Mouse (Mus musculus) forebrain, embryonic 15.5 days (tissue): Measurements from ENCODE around the gene Stom. TPM values are rescaled to one million over a fixed set of nuclear protein-coding genes. Genes with fewer than 3 reads are reported as not detected.

Experiments
- ATAC-seq: fragments of 200-750 bp; cut with Nextera tagmentation; replicated peaks from 2 replicates; pipeline ENCODE4 v1.8.0; 2017; ENCODE audit warnings: mild to moderate bottlenecking, moderate TSS enrichment, moderate library complexity
- H3K27ac ChIP-seq: fragments of 300-500 bp; sonication (generic); replicated peaks from 2 replicates; pipeline ENCODE4 v1.5.1; 2015; ENCODE audit warnings: mild to moderate bottlenecking, inconsistent platforms
- H3K27me3 ChIP-seq: fragments of 300-500 bp; sonication (generic); 2 replicates; pipeline ENCODE4 v1.6.1; 2015; ENCODE audit warnings: inconsistent platforms
- H3K36me3 ChIP-seq: fragments of 300-500 bp; sonication (generic); 2 replicates; pipeline ENCODE4 v1.6.1; 2015; ENCODE audit warnings: mild to moderate bottlenecking, inconsistent platforms
- H3K4me1 ChIP-seq: fragments of 300-500 bp; sonication (generic); 2 replicates; pipeline ENCODE4 v1.6.1; 2015; ENCODE audit warnings: inconsistent platforms
- H3K4me2 ChIP-seq: fragments of 300-500 bp; sonication (generic); replicated peaks from 2 replicates; pipeline ENCODE4 v1.6.1; 2015; ENCODE audit warnings: mild to moderate bottlenecking, inconsistent platforms
- H3K4me3 ChIP-seq: fragments of 300-500 bp; sonication (generic); 2 replicates; pipeline ENCODE4 v1.5.1; 2015; ENCODE audit warnings: mild to moderate bottlenecking, inconsistent platforms
- H3K9ac ChIP-seq: fragments of 300-500 bp; sonication (generic); replicated peaks from 2 replicates; pipeline ENCODE4 v1.6.1; 2015; ENCODE audit warnings: mild to moderate bottlenecking, inconsistent platforms
- H3K9me3 ChIP-seq: fragments of 300-500 bp; sonication (generic); 2 replicates; pipeline ENCODE4 v1.6.1; 2016; ENCODE audit warnings: inconsistent platforms
- WGBS: fragments of 180-500 bp; shearing (Covaris S2); methylation state at CpG from one replicate; pipeline ENCODE4 v1.1.7; 2015; ENCODE audit warnings: mixed read lengths; 5-methylcytosine and 5-hydroxymethylcytosine counted together
- polyA plus RNA-seq: library from polyadenylated mRNA; unstranded; fragments of >200 nt; fragmentation: Nextera tagmentation; extraction: Ambion mirVana; gene quantifications from 2 replicates; pipeline ENCODE4 v1.2.1, GENCODE M21; 2015

Stom gene
- polyA plus RNA-seq, 1 experiment from 2014 or later, result 10.9 TPM

GRCm38 (mm10) chr2:35317604-35318003, 19.2 kb downstream of the Stom start:
- no peak overlapping the region for H3K9ac ChIP-seq
- H3K4me3 ChIP-seq, result no peak overlapping the region
- peaks cover 9% of the 10 kb centered on the region for H3K4me1 ChIP-seq
- no peaks in the 10 kb centered on the region for H3K36me3 ChIP-seq
- ATAC-seq, result no peak
- no peaks in the 10 kb centered on the region for H3K9me3 ChIP-seq
- H3K27me3 ChIP-seq, result no peaks in the 10 kb centered on the region
- WGBS, result 77% methylated on average over 4 of the region's 4 CpGs
- no peak overlapping the region for H3K27ac ChIP-seq
- H3K4me2 ChIP-seq, result no peak overlapping the region

GRCm38 (mm10) chr2:35314300-35314699, 22.5 kb downstream of the Stom start:
- H3K9me3 ChIP-seq, result no peaks in the 10 kb centered on the region
- no peaks in the 10 kb centered on the region for H3K4me1 ChIP-seq
- H3K36me3 ChIP-seq, result no peaks in the 10 kb centered on the region
- no peak for ATAC-seq
- H3K27me3 ChIP-seq, result no peaks in the 10 kb centered on the region
- no peak overlapping the region for H3K9ac ChIP-seq
- WGBS, result 25% methylated on average over 3 of the region's 3 CpGs
- no peak overlapping the region for H3K4me3 ChIP-seq
- no peak overlapping the region for H3K27ac ChIP-seq
- no peak overlapping the region for H3K4me2 ChIP-seq

GRCm38 (mm10) chr2:35309906-35310493, 26.8 kb downstream of the Stom start:
- H3K27ac ChIP-seq, result no peak overlapping the region
- H3K4me2 ChIP-seq, result no peak overlapping the region
- H3K27me3 ChIP-seq, result no peaks in the 10 kb centered on the region
- no peaks in the 10 kb centered on the region for H3K36me3 ChIP-seq
- no peak for ATAC-seq
- H3K9ac ChIP-seq, result no peak overlapping the region
- WGBS, result 92% methylated on average over 4 of the region's 4 CpGs
- no peaks in the 10 kb centered on the region for H3K4me1 ChIP-seq
- H3K9me3 ChIP-seq, result no peaks in the 10 kb centered on the region
- no peak overlapping the region for H3K4me3 ChIP-seq

DNA sequence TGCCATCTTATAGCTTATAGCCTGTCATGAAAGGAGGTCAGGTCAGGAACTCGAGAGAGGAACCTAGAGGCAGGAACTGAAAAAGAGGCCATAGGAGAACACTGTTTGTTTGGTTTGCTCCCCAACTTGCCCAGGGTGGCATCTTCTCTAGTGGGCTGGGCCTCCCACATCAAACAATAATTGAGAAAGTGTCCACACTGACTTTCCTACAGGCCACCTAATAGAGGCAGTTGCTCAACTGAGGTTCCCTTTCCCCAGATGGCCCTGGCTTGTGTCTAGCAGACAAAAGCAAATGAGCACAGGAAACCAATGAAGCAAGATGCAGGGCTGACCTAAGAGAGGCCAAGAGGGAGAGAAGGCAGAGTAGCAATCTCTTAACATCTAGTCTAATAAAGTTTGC, 28.6 kb downstream of the Stom start:
- H3K4me1 ChIP-seq, result no peaks in the 10 kb centered on the region
- no peaks in the 10 kb centered on the region for H3K27me3 ChIP-seq
- 60% methylated on average over 1 of the region's 1 CpGs for WGBS
- no peaks in the 10 kb centered on the region for H3K9me3 ChIP-seq
- H3K36me3 ChIP-seq, result no peaks in the 10 kb centered on the region
- no peak overlapping the region for H3K9ac ChIP-seq
- H3K4me2 ChIP-seq, result no peak overlapping the region
- no peak overlapping the region for H3K4me3 ChIP-seq
- no peak overlapping the region for H3K27ac ChIP-seq
- ATAC-seq, result no peak

DNA sequence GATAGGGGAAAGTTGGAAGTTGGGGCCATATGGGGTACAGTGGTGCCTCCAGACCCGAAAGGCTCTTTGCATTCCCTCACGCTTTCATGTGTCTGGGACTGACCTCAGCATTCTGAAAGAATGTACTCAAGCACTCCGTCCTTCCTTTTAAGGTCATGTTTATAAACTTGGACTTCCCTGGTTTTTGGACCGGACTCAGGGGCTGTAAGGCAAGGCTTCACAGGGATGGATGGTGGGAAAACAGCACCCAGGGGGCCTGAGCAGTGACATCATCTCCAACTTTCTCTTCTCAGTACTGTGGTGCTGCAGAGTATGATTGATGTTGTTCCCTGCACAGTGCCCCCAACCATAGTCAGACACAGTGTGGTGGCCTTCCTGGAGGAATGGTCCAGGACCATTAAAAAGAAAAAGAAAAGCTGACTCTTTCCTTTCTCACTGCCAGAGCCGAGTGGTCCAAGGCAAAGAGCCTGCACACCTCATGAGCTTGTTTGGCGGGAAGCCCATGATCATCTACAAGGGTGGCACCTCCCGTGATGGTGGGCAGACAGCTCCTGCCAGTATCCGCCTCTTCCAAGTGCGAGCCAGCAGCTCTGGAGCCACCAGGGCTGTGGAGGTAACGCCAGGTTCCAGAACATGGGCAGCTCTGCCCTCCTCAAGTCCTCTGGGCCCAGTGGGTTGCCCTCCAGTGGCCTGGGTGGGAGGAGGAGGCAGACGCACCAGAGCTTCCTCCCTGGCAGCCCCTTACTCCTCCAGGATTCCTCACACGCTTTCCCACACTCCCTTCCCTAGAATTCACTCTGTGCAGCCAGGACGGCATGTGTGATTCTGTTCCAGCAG, 34.5 kb downstream of the Stom start:
- Histone ChIP-seq H3K9me3 (no peaks in the 10 kb centered on the region), H3K4me3 (no peak overlapping the region), H3K4me1 (no peaks in the 10 kb centered on the region), H3K27ac (no peak overlapping the region), H3K9ac (no peak overlapping the region), H3K4me2 (no peak overlapping the region), H3K27me3 (no peaks in the 10 kb centered on the region), H3K36me3 (no peaks in the 10 kb centered on the region)
- 84% methylated on average over 13 of the region's 13 CpGs for WGBS
- ATAC-seq, result no peak

GRCm38 (mm10) chr2:35299437-35299836, 37.3 kb downstream of the Stom start:
- WGBS, result 92% methylated on average over 2 of the region's 2 CpGs
- no peak for ATAC-seq
- no peaks in the 10 kb centered on the region for H3K27me3 ChIP-seq

GRCm38 (mm10) chr2:35297703-35298332, 39.0 kb downstream of the Stom start:
- H3K9me3 ChIP-seq, result no peaks in the 10 kb centered on the region
- 29% methylated on average over 15 of the region's 15 CpGs for WGBS

More at GRCm38 (mm10) chr2:35299437-35299836, 37.3 kb downstream of the Stom start:
- H3K36me3 ChIP-seq, result no peaks in the 10 kb centered on the region
- no peak overlapping the region for H3K4me2 ChIP-seq
- no peak overlapping the region for H3K27ac ChIP-seq
- H3K4me3 ChIP-seq, result no peak overlapping the region
- H3K4me1 ChIP-seq, result no peaks in the 10 kb centered on the region
- no peak overlapping the region for H3K9ac ChIP-seq
- H3K9me3 ChIP-seq, result no peaks in the 10 kb centered on the region

GRCm38 (mm10) chr2:35293291-35293690, 43.5 kb downstream of the Stom start:
- H3K36me3 ChIP-seq, result no peaks in the 10 kb centered on the region
- H3K9me3 ChIP-seq, result no peaks in the 10 kb centered on the region
- no peak for ATAC-seq
- no peak overlapping the region for H3K4me2 ChIP-seq
- no peak overlapping the region for H3K27ac ChIP-seq
- no peak overlapping the region for H3K9ac ChIP-seq
- H3K4me1 ChIP-seq, result no peaks in the 10 kb centered on the region
- H3K4me3 ChIP-seq, result no peak overlapping the region
- WGBS, result 94% methylated on average over 8 of the region's 8 CpGs
- no peaks in the 10 kb centered on the region for H3K27me3 ChIP-seq

More at GRCm38 (mm10) chr2:35297703-35298332, 39.0 kb downstream of the Stom start:
- H3K4me3 ChIP-seq, result no peak overlapping the region
- no peaks in the 10 kb centered on the region for H3K4me1 ChIP-seq
- no peak overlapping the region for H3K9ac ChIP-seq
- H3K27ac ChIP-seq, result no peak overlapping the region
- no peaks in the 10 kb centered on the region for H3K27me3 ChIP-seq
- no peak overlapping the region for H3K4me2 ChIP-seq
- H3K36me3 ChIP-seq, result no peaks in the 10 kb centered on the region
- peak; percentile 69 for ATAC-seq

DNA sequence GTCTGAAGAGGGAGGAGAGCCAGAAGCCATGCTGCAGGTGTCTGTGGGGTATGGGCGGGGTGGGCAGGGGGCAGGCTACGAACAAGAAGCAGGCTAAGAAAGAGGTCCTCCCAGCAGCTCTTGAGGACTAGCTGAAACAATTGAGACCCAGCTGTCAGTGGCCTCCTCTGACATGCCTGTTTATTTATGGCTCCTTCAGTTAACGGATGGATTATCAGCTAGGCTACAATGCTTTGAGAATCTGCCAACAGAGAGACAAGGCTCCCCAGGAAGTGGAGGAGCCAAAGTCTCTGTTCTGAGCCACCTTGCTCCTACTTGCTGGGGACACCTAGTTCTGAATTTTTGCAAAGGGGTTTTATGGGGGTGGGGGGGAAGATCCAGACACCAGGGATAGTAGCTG, 44.1 kb downstream of the Stom start:
- ATAC-seq, result no peak
- Histone ChIP-seq H3K4me2 (no peak overlapping the region), H3K4me1 (no peaks in the 10 kb centered on the region), H3K36me3 (no peaks in the 10 kb centered on the region), H3K27me3 (no peaks in the 10 kb centered on the region), H3K4me3 (no peak overlapping the region), H3K27ac (no peak overlapping the region), H3K9ac (no peak overlapping the region), H3K9me3 (no peaks in the 10 kb centered on the region)
- WGBS, result 68% methylated on average over 3 of the region's 3 CpGs

DNA sequence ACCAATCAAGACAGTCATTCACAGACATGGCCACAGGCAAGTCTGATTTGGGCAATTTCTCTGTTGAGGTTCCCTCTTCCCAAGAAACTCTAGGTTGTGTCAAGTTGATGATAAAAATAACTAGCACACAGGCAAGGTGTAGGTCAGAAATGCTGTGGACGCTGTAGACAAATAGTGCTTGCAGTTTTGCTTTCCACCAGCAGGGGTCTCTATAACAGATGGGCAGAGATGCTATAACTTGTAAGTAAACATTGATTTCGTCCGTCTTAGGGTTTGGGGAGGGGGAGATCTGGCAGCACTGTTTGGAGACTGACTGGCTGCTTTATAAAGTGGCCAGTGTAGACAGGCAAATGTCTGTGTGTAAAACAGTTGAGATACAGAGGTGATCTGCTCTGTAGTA, 44.9 kb downstream of the Stom start:
- Histone ChIP-seq H3K9ac (no peak overlapping the region), H3K4me3 (no peak overlapping the region), H3K27ac (no peak overlapping the region), H3K9me3 (no peaks in the 10 kb centered on the region), H3K27me3 (no peaks in the 10 kb centered on the region), H3K4me1 (no peaks in the 10 kb centered on the region), H3K36me3 (no peaks in the 10 kb centered on the region), H3K4me2 (no peak overlapping the region)
- 22% methylated on average over 3 of the region's 3 CpGs for WGBS
- ATAC-seq, result no peak

DNA sequence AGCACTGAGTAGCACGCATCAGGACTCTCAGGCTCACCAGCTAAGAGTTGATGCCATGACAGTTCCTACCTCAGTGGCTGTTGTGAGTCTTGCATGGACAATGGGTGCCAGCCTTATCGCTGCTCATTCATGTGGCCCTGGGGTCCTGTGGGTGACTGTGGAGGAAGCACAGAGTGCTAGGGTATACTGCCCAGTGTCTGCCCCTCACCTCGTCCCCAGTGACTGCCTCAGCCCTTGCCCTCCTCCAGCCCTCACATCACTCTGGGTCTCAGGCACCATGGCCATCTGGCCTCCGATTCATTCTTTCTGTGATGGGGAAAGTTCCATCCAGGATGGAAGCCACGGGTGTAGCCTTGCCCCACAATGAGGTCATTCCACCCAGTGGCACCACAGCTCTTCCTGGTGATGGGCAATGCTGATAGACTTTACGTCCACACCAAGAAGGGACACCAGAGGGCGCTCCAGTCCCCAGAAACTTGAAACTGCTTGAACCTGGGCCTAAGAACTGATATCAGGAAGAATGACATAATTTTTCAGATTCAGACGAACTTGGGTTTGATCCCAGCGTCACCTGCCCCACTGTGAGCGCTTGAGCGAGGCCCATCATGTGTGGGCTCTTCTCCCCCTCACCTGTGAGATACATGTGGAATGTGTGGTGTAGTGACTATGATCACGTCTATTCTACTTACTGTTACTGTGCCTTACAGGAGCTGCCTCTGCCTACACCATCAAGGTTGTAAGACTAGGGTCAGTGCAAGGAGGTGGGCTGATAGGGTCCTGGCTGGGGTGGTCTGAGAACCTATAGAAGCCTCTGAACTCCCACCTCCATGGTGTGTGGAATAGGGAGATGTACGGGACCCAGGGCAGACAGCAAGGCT, 47.8 kb downstream of the Stom start:
- Histone ChIP-seq H3K9ac (no peak overlapping the region), H3K4me2 (no peak overlapping the region), H3K36me3 (no peaks in the 10 kb centered on the region), H3K27me3 (0 out of 2 replicates have a peak, but pooled peaks cover under 1% of the 10 kb centered on the region), H3K27ac (no peak overlapping the region), H3K9me3 (no peaks in the 10 kb centered on the region), H3K4me3 (no peak overlapping the region), H3K4me1 (no peaks in the 10 kb centered on the region)
- ATAC-seq, result peak; percentile 64
- 37% methylated on average over 13 of the region's 13 CpGs for whole genome bisulfite sequencing
